Mouse (Mus musculus) embryonic facial prominence, embryonic 11.5 days (tissue): ENCODE measurements around the gene Nbr1. TPM values are rescaled to one million over a fixed set of nuclear protein-coding genes. Genes with fewer than 3 reads are reported as not detected.

Experiments
- polyA plus RNA-seq: library from polyadenylated mRNA; unstranded; fragments of >200 nt; fragmentation: Nextera tagmentation; extraction: Ambion mirVana; gene quantifications from 2 replicates; pipeline ENCODE4 v1.2.1, GENCODE M21; 2014

The Nbr1 gene
- polyA plus RNA-seq, 1 experiment from 2014 or later, result 74.1 TPM

Other genes with a start within 250 kb of the Nbr1 start
- 158 and 160 TPM in 2 replicates for gene Becn1, start 249.9 kb upstream of the Nbr1 start, polyA plus RNA-seq
- gene Psme3, start 235.9 kb upstream of the Nbr1 start, polyA plus RNA-seq, result 150 and 154 TPM in 2 replicates
- 1.2 TPM in 2 replicates for gene Aoc2, start 227.1 kb upstream of the Nbr1 start, polyA plus RNA-seq
- 0.04 TPM in 1 of 2 replicates, not detected in the other for gene Aoc3, start 221.5 kb upstream of the Nbr1 start, polyA plus RNA-seq
- gene G6pc, start 184.6 kb upstream of the Nbr1 start, polyA plus RNA-seq, result not detected in 2 replicates
- gene Aarsd1, start 134.5 kb upstream of the Nbr1 start, polyA plus RNA-seq, result 89.6 and 90.9 TPM in 2 replicates
- 10.1 and 12.8 TPM in 2 replicates for gene Gm27029, start 127.4 kb upstream of the Nbr1 start, polyA plus RNA-seq
- 10.4 and 11.8 TPM in 2 replicates for gene Rundc1, start 127.1 kb upstream of the Nbr1 start, polyA plus RNA-seq
- 3.5 and 3.9 TPM in 2 replicates for gene Ptges3l, start 126.8 kb upstream of the Nbr1 start, polyA plus RNA-seq
- gene Rpl27, start 109.9 kb upstream of the Nbr1 start, polyA plus RNA-seq, result 432 and 435 TPM in 2 replicates
- gene Ifi35, start 103.7 kb upstream of the Nbr1 start, polyA plus RNA-seq, result 2.4 and 2.7 TPM in 2 replicates
- gene Rnd2, start 87.2 kb upstream of the Nbr1 start, polyA plus RNA-seq, result 9.4 and 10.2 TPM in 2 replicates
- 20.9 and 24.6 TPM in 2 replicates for gene Vat1, start 85.9 kb upstream of the Nbr1 start, polyA plus RNA-seq
- gene Brca1, start 194 bp upstream of the Nbr1 start, polyA plus RNA-seq, result 21.4 and 24.7 TPM in 2 replicates
- 2.0 and 2.4 TPM in 2 replicates for gene Tmem106a, start 30.1 kb downstream of the Nbr1 start, polyA plus RNA-seq
- gene Gm11634, start 47.1 kb downstream of the Nbr1 start, polyA plus RNA-seq, result not detected in 2 replicates
- 37.3 and 43.0 TPM in 2 replicates for gene Rdm1, start 75.0 kb downstream of the Nbr1 start, polyA plus RNA-seq
- gene Arl4d, start 113.4 kb downstream of the Nbr1 start, polyA plus RNA-seq, result 2.8 and 4.3 TPM in 2 replicates
- 46.7 and 47.3 TPM in 2 replicates for gene Dhx8, start 180.8 kb downstream of the Nbr1 start, polyA plus RNA-seq
- 14.5 and 15.1 TPM in 2 replicates for gene Etv4, start 233.2 kb downstream of the Nbr1 start, polyA plus RNA-seq